Mouse (Mus musculus) forebrain, embryonic 11.5 days (tissue): Measurements from ENCODE around the gene Myrf. TPM values are rescaled to one million over a fixed set of nuclear protein-coding genes. Genes with fewer than 3 reads are reported as not detected.
A peak's percentile ranks its signal among the peaks of the same experiment; 100 is the strongest.

Experiments
- ATAC-seq: fragments of 200-750 bp; cut with Nextera tagmentation; replicated peaks from 2 replicates; pipeline ENCODE4 v1.8.0; 2017; ENCODE audit warnings: moderate TSS enrichment; ENCODE audit not compliant: low FRiP score
- DNase-seq: peaks from one replicate; pipeline ENCODE4 v3.0.0-alpha.2; 2017; ENCODE audit warnings: low spot score
- H3K27ac ChIP-seq: fragments of 300-500 bp; sonication (generic); 2 replicates; pipeline ENCODE4 v1.5.1; 2014; ENCODE audit warnings: low read depth, low read length
- H3K27me3 ChIP-seq: fragments of 300-500 bp; sonication (generic); 2 replicates; pipeline ENCODE4 v1.6.1; 2014; ENCODE audit warnings: mild to moderate bottlenecking, low read length, mixed read lengths; ENCODE audit not compliant: control insufficient read depth, insufficient read depth
- H3K36me3 ChIP-seq: fragments of 300-500 bp; sonication (generic); 2 replicates; pipeline ENCODE4 v1.6.1; 2014; ENCODE audit warnings: mild to moderate bottlenecking, low read length, moderate library complexity, mixed read lengths; ENCODE audit not compliant: control insufficient read depth, insufficient read depth
- H3K4me1 ChIP-seq: fragments of 300-500 bp; sonication (generic); replicated peaks from 2 replicates; pipeline ENCODE4 v1.6.1; 2014; ENCODE audit warnings: low read length, mixed read lengths; ENCODE audit not compliant: control insufficient read depth, insufficient read depth
- H3K4me2 ChIP-seq: fragments of 300-500 bp; sonication (generic); 2 replicates; pipeline ENCODE4 v1.6.1; 2014; ENCODE audit warnings: low read depth, mild to moderate bottlenecking, low read length, moderate library complexity, mixed read lengths; ENCODE audit not compliant: severe bottlenecking
- H3K4me3 ChIP-seq: fragments of 300-500 bp; sonication (generic); 2 replicates; pipeline ENCODE4 v1.5.1; 2014; ENCODE audit warnings: low read depth, low read length
- H3K9ac ChIP-seq: fragments of 300-500 bp; sonication (generic); 2 replicates; pipeline ENCODE4 v1.6.1; 2014; ENCODE audit warnings: low read length
- H3K9me3 ChIP-seq: fragments of 300-500 bp; sonication (generic); 2 replicates; pipeline ENCODE4 v1.6.1; 2016; ENCODE audit warnings: low read length, mixed read lengths; ENCODE audit not compliant: control insufficient read depth
- WGBS: fragments of 180-500 bp; shearing (Covaris S2); extraction: QIAGEN DNeasy Blood & Tissue Kit; methylation state at CpG from one replicate; pipeline ENCODE4 v1.1.7; 2014; 5-methylcytosine and 5-hydroxymethylcytosine counted together
- polyA plus RNA-seq: library from polyadenylated mRNA; unstranded; fragments of >200 nt; fragmentation: Nextera tagmentation; extraction: Ambion mirVana; gene quantifications from 2 replicates; pipeline ENCODE4 v1.2.1, GENCODE M21; 2014

The Myrf gene
- polyA plus RNA-seq, 1 experiment from 2014 or later, result 2.1 TPM

DNA sequence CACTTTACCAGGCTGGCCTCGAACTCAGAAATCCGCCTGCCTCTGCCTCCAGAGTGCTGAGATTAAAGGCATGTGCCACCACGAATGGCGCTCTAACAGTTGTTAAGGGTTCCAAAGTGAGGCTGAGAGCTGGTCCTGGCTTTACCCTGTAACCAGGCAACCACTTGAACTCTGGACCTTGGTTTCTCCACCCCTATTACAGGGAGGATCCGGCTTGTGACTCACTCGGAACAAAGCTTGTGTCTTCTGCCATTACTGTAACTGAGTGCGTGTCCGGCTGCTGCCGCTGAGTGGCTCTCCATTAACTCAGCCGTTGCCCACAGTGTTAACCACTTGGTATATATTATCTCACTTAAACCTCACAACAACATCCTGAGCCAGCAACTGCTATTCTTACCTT, 27.4 kb upstream of the Myrf start:
- 92% methylated on average over 10 of the region's 10 CpGs for WGBS
- H3K4me1 ChIP-seq, result no peaks in the 10 kb centered on the region; the same call in 1 of the 2 replicates
- no peaks in the 10 kb centered on the region for H3K27me3 ChIP-seq

DNA sequence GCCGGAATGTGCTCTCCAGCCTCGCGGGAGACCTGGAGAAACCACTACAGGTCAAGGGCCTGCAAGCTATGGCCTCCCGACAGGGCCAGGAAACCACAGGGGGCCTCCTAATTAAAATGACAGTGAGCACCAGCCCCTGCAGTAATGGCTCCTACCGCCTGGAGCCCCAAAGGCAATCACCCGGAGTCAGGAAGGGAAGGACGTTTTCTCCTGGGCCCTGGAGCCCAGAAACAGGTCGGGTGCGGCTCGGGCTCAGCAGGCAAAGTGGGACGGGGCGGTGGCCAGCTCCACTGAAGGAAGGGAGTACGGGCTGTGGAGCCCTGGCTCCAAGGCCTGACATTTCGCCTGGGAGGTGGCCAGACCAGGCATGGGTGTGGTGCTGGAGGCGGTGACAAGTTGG, 26.5 kb upstream of the Myrf start:
- Histone ChIP-seq H3K9ac (no peak overlapping the region), H3K4me1 (no peaks in the 10 kb centered on the region; the same call in 1 of the 2 replicates), H3K27me3 (no peaks in the 10 kb centered on the region), H3K27ac (no peak overlapping the region), H3K4me3 (no peak overlapping the region), H3K9me3 (no peaks in the 10 kb centered on the region), H3K36me3 (no peaks in the 10 kb centered on the region), H3K4me2 (no peak overlapping the region)
- ATAC-seq (peak; percentile 35; the same call in 1 of the 2 replicates), DNase-seq (no peak)
- 14% methylated on average over 15 of the region's 15 CpGs for WGBS

More for the DNA sequence above, 27.4 kb upstream of the Myrf start:
- no peak for ATAC-seq
- Histone ChIP-seq H3K36me3 (no peaks in the 10 kb centered on the region), H3K4me2 (no peak overlapping the region), H3K27ac (no peak overlapping the region), H3K9me3 (no peaks in the 10 kb centered on the region), H3K9ac (no peak overlapping the region), H3K4me3 (no peak overlapping the region)
- DNase-seq, result no peak

DNA sequence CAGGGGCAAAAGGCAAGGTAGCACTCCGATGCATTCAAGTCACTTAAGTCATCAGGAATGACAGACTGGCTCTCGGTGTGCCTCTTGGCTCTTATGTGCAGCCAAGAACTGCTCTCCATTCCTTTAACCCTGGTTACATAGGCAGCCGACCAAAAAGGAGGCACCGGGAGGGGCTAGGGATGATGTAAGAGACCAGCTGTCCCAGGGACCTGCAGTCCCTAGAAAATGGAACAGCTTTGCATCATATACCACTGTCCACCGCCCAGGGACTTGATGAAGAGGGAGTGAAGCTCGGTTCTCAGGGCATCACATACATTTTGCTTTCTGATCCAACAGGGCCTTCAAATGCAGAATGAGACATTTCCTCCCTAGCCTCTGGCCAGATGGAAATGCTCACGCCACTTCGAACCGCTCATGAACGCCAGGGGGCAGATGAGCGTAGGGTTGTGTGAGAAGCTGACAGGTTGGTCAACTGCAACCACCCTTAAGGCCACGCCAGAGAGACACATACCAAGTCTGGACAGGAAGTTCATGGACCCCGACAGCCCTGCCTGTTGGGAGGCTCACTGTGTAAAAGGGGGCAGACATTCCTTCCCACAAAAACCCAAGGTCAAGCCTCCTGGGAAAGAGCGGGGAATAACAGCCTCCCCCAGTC, 25.8 kb upstream of the Myrf start:
- peak; percentile 82 for DNase-seq
- H3K27me3 ChIP-seq, result no peaks in the 10 kb centered on the region
- H3K4me1 ChIP-seq, result no peaks in the 10 kb centered on the region; the same call in 1 of the 2 replicates
- no peak overlapping the region for H3K4me3 ChIP-seq
- 0 out of 2 replicates have a peak, but pooled peaks have one; percentile 55 for ATAC-seq
- 26% methylated on average over 14 of the region's 14 CpGs for WGBS
- H3K9me3 ChIP-seq, result no peaks in the 10 kb centered on the region
- H3K36me3 ChIP-seq, result no peaks in the 10 kb centered on the region
- H3K9ac ChIP-seq, result no peak overlapping the region
- H3K4me2 ChIP-seq, result no peak overlapping the region
- no peak overlapping the region for H3K27ac ChIP-seq

DNA sequence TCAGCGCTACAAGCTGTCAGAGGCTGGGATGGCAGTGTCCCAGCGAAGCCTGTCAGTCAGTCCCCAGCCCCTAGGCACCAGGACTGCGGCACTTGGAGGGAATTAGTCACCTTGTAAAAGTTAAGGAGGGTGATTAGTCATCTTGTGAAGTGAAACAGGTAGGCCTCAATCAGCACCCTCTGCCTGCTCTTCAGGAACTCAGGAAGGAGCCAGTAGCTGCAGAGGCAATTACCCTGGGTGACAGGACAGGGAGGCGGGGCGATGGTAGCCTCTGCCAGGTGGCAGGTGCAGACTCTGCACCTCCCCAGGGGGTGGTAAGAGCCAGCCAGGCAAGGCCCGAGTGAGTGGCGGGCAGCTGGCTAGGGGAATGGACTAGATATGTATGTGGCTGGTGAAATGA, 20.8 kb upstream of the Myrf start:
- Histone ChIP-seq H3K4me3 (no peak overlapping the region), H3K36me3 (no peaks in the 10 kb centered on the region), H3K9me3 (no peaks in the 10 kb centered on the region), H3K27ac (no peak overlapping the region), H3K27me3 (no peaks in the 10 kb centered on the region), H3K9ac (no peak overlapping the region), H3K4me1 (no peaks in the 10 kb centered on the region), H3K4me2 (no peak overlapping the region)
- DNase-seq (no peak), ATAC-seq (no peak)
- WGBS, result 75% methylated on average over 7 of the region's 7 CpGs

DNA sequence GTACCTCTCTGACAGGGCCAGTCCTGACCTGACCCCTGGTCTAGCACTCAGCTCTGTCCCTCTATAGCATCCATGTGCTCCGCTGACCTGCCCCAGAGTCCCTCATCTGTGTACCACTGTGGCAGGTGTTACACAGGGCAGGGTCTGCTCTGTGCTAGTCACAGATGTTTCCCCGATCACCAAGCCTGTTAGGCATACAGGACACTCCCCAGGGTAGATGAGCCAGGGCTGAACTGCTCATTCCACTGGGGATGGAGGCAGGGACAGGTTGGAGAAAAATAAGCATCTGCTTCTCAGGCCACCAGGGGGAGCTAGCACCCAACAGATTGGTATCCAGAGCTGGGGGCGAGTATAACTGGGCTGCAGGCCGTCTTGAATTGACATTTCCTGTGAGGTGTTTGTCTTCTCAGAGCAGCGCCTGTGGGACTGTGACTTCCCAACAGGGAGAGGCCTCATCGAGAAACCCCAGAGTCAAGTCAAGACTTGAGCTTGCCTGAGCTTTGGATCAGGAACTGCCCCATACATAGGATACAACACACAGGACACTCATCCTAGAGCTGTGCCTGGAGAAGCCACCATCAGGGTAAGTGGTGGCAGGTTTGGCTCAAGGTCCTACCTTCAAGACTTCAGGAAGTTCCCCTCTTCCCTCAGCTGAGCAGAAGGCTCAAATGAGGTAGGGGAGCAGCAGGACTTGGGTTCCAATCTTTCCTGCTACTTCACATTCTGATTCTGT, 17.9 kb upstream of the Myrf start:
- Histone ChIP-seq H3K4me1 (no peaks in the 10 kb centered on the region), H3K27ac (no peak overlapping the region), H3K4me3 (no peak overlapping the region), H3K9me3 (no peaks in the 10 kb centered on the region), H3K36me3 (no peaks in the 10 kb centered on the region), H3K27me3 (no peaks in the 10 kb centered on the region), H3K9ac (no peak overlapping the region), H3K4me2 (no peak overlapping the region)
- ATAC-seq, result peak; percentile 68
- WGBS, result 22% methylated on average over 6 of the region's 6 CpGs
- peak; percentile 89 for DNase-seq

DNA sequence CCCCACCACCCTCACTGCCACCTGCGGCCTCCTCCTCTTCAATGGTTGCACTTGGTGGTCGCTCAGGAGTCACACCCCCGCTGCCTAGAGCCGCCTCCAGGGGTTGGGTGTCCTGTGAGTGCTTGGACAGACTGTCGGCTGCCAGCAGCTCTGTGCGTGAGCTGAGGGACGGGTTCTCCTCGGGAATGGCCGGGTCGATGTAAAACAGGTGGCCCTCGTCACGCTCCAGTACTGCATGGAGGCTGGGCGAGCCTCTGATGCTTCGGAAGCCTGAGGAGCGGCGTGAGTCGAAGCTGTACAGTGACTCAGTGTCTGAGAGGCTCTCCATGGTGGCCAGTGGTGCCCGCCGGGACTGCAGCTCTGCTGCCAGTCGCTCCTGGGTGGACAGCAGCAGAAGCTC, 7.6 kb upstream of the Myrf start:
- no peaks in the 10 kb centered on the region for H3K27me3 ChIP-seq
- H3K9ac ChIP-seq, result no peak overlapping the region
- no peak overlapping the region for H3K4me2 ChIP-seq
- H3K27ac ChIP-seq, result no peak overlapping the region
- H3K4me1 ChIP-seq, result peaks cover under 1% of the 10 kb centered on the region; the same call in 1 of the 2 replicates
- H3K36me3 ChIP-seq, result no peaks in the 10 kb centered on the region
- DNase-seq, result no peak
- no peaks in the 10 kb centered on the region for H3K9me3 ChIP-seq
- no peak overlapping the region for H3K4me3 ChIP-seq
- ATAC-seq, result no peak
- 61% methylated on average over 20 of the region's 20 CpGs for WGBS

DNA sequence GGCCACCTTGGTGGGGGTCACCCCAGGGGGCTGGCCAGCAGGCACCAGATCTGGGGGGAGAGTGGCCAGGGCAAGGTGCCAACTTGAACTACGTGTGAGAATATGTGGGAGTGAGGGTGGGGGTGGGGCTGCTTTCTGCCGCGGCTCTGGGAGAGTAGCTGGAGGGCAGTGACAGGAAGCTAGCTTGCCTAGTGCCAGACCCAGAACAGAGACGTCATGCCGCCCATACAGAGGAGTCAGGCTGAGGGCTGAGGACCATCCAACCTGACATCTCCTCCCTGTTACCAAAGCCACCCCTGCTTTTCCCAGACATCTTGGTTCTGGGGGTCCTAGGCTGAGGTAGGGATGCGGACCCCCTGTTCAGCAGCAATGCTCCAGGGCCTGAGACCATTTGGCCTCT, 6.6 kb upstream of the Myrf start:
- H3K27me3 ChIP-seq, result no peaks in the 10 kb centered on the region
- H3K9me3 ChIP-seq, result no peaks in the 10 kb centered on the region
- no peak for DNase-seq
- H3K4me1 ChIP-seq, result peaks cover 5% of the 10 kb centered on the region; the same call in 1 of the 2 replicates
- no peak overlapping the region for H3K4me2 ChIP-seq
- WGBS, result 56% methylated on average over 6 of the region's 6 CpGs
- H3K36me3 ChIP-seq, result no peaks in the 10 kb centered on the region
- H3K4me3 ChIP-seq, result no peak overlapping the region
- ATAC-seq, result no peak
- no peak overlapping the region for H3K9ac ChIP-seq
- no peak overlapping the region for H3K27ac ChIP-seq

DNA sequence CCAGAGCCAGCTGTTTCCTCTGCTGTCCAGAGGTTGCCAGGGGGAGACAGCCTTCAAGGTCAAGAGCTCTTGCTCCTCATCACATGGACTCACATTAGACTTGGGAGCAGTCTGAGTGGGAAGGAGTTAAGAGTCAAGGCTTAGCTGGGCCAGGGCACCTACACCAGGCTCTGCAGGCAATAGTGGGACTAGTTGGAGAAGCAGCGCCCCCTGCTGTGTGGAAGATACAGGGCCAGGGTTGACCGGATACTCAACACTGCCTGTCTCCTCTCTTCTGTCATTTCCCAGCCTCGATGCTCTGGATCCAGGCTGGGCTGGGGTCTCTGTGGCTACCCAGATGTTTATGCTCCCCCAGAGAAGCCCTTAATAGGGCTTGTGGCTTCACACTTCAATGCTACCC, 3.6 kb upstream of the Myrf start:
- Histone ChIP-seq H3K4me1 (peaks cover 10% of the 10 kb centered on the region), H3K9me3 (no peaks in the 10 kb centered on the region), H3K4me2 (no peak overlapping the region), H3K4me3 (no peak overlapping the region), H3K27me3 (peaks cover 9% of the 10 kb centered on the region), H3K36me3 (no peaks in the 10 kb centered on the region), H3K9ac (no peak overlapping the region), H3K27ac (no peak overlapping the region)
- 33% methylated on average over 3 of the region's 3 CpGs for WGBS
- ATAC-seq (no peak), DNase-seq (no peak)
